Mouse (Mus musculus): ENCODE results near the gene Bmp5.
"Not testable (repeated sequence)": the region's sequence is repeated elsewhere in the genome, so short reads cannot be mapped to it uniquely, and the experiment has no call there.

Gene Bmp5

DNA sequence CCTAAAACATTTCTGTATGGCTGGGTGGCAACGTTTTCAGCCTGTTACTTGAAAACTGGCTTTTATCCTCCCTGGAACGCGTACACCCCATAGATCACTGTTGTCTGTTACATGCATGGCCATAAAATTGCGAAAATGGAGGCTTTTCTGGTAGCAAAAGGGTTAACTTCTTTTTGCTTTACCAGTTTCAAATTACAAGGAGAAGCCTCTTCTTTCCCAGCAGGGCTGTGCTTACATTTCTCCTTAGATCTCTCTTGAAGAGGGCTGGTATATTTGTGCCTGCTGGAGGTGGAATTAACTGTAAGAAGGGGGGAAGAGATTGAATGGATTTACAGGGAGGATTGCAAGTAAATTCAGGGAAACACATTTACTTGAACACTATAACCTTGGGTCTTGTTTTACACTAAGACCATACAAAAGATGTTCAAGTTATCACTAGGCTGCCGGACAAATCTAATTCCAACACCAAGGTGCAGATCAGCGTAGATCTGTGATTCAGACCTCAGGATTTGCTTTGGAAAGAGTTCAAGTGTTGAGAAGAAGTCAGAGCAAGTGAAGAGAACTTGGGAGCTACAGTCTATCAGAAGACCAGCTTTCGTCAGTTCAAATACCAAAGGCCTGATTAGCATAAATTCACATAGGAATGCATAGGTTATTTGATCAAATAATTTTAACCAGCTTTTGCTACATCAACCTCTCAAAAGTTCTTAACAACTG lies at the start of gene Bmp5:
Gene Bmp5, plus strand, starts transcription at position 236 of the 717 bp plus-strand sequence.
- no peak for DNase-seq

- no peak for DNase-seq
These were observed 15.1 kb upstream of the Bmp5 start for GRCm38 (mm10) chr9:75760075-75760474.

DNA sequence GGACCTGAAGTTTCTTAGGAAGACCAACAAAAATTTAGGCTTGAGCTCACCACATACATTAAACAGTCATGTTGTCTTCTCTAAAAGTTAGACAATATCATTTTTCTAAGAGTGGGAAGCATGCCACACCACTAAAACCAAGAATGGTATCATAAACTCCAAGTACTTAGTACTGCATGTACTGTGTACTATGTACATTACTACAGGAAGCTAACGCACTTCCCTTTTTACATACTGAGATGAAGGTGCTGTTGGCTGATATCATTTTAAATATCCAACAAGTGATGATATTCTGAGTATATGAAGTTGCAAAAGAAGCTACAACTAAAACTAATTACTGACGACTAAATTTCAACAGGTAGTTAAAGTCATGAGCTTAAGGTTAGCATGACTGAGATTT lies 13.6 kb upstream of the Bmp5 start:
- no peak for DNase-seq

GRCm38 (mm10) chr9:75762487-75762886 lies 12.7 kb upstream of the Bmp5 start:
- no peak for DNase-seq

GRCm38 (mm10) chr9:75764792-75765191 lies 10.4 kb upstream of the Bmp5 start:
- no peak for DNase-seq

DNA sequence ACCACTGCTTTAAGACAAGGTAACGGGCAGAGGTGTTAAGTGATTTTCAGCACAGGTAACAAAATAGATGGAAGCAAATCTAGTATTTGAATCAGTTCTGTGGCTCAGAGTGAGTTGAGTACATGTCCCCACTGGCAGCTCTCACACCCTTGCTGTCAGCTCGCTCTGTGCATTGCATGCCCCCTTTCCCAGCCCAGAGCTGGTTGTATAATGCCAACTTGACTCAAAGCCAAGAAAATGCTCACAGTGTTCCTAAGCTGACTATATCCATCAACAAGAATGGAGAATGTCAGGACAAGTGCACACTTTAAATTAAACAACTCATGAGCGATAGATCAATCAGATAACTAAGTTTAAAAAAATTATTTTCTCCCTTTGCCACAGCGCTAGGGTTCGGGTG lies 8.6 kb upstream of the Bmp5 start:
- DNase-seq = no peak

DNA sequence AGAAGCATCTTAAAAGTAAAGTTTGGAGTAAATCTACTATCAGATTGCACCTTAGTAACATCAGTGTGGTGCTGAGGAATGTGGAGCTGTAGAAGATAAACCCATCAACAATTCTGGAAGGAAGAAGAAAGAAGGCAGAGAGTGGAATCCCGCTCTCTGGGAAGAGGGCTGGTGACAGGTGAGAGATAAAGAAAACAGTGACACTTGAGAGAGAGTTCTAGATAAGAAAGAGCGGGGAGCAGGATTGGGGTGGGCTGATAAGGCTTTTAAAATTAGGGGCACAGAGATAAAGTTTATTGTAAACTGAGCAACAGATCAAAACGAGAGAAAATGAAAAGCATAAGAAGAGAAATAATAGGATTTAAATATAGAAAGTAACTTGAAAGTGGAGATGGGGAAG lies 6.1 kb upstream of the Bmp5 start:
- DNase-seq = no peak

GRCm38 (mm10) chr9:75776153-75776552 lies 989 bp downstream of the Bmp5 start:
- DNase-seq = no peak

DNA sequence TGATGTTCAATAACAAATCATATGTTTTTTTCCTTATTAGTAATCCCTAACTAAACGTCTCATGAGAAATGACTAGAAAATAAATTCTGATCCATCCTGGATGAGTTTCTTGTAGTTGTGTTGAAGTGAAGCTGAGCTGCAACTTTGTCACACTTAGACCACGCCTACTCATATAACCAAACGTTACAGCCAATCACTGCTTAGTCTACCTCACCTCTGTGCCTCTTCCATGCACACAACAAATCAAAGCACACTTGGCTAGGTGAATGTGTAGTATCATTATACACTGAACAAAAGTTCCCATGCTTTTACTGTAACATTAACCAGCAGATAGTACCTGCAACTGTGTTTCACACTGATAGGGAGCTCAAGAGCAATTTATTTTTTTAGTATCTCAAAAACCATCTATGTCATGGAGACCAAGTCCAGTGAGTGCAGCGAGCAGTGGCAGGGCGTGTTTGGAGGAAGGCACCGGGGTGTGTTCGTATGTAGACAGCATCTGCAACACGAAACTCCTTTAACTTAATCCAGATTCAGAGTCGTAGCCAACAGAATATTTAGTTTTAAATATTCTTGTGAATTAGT lies 3.7 kb downstream of the Bmp5 start:
- DNase-seq = no peak

GRCm38 (mm10) chr9:75780558-75781276 lies 5.6 kb downstream of the Bmp5 start:
- no peak for DNase-seq

DNA sequence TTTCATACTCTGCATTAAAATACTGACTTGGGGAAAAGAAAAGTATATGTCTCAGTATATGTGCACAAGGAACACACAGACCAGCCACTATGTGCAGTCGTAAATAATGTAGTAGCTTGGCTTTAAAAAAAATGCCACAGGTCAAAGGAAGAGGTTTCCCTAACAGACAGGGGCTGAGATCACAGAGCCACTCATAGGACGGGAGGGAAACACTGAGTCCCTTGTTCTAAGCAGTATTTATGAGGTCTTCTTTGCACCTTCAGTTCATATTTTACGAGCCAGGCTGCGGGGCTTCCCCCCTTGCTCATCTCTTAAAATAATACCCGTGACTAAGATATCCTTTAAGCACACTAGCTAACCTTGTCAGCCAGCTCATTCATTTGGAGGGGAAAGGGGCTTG lies 6.4 kb downstream of the Bmp5 start:
- no peak for DNase-seq

- DNase-seq = no peak
These were observed 8.4 kb downstream of the Bmp5 start for GRCm38 (mm10) chr9:75783573-75783972.

DNA sequence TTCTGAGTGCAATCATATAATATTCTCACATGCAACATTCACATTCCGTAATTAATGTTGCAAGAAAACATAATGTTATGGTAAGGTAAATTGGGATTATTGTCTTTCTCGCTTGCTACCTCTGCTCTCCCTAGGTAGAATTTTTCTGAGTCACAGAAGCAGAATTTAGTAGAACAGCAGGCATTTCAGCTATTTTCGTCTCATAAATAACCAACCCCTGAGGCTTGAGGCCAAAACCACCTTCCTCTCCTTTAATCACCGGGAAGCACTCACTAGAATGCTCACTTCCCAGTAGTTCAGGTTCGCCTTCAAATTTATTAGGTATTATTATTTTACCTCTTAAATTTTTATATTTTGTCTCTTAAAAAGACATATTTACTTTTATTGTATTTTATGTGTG lies 10.8 kb downstream of the Bmp5 start:
- no peak for DNase-seq

DNA sequence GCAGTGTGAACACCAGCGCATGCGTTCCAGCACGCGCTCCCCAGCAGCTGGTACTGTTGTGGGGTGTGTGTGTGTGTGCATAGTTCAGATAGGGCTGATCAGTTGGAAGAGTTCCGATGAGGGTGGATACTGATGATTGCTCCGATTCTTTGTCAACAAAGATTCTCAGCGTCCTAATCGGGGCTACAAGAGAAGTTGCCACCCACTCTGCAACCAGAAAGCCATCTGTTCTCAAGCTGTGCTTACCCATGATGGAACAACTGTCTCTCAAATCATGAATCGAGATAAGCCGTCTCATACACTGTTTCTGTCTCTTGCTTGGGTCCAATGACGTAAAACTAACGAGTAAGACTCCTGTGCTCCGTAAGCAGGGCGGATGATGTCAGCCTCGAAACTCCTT lies 12.0 kb downstream of the Bmp5 start:
- no peak for DNase-seq

- no peak for DNase-seq
These were observed 14.8 kb downstream of the Bmp5 start for GRCm38 (mm10) chr9:75789879-75790428.

- no peak for DNase-seq
These were observed 29.8 kb downstream of the Bmp5 start for GRCm38 (mm10) chr9:75804940-75805339.

- not testable (repeated sequence) for DNase-seq
These were observed 33.0 kb downstream of the Bmp5 start for GRCm38 (mm10) chr9:75808179-75808578.

- DNase-seq = no peak
These were observed 33.5 kb downstream of the Bmp5 start for GRCm38 (mm10) chr9:75808659-75809058.

- no peak for DNase-seq
These were observed 40.0 kb downstream of the Bmp5 start for GRCm38 (mm10) chr9:75815161-75815560.

- no peak for DNase-seq
These were observed 43.2 kb downstream of the Bmp5 start for GRCm38 (mm10) chr9:75818400-75818799.

DNA sequence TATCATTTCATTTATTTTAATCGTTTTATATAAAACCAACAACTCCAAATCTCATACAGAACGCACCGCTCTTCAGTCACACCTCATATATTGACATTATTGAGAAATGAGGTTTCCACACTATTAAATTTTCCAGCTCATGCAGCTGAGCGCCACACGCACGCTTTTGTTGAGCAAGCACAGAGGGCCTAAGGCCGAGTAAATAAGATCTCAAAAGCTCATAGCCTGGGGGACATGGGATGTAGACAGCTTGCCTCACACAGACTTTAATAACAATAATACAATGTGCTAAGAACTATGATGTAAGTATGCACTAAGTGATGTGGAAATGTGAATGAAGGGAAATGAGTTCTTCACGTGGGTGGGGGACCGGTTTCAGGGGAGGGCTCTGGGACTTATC lies 57.3 kb downstream of the Bmp5 start:
- no peak for DNase-seq

DNA sequence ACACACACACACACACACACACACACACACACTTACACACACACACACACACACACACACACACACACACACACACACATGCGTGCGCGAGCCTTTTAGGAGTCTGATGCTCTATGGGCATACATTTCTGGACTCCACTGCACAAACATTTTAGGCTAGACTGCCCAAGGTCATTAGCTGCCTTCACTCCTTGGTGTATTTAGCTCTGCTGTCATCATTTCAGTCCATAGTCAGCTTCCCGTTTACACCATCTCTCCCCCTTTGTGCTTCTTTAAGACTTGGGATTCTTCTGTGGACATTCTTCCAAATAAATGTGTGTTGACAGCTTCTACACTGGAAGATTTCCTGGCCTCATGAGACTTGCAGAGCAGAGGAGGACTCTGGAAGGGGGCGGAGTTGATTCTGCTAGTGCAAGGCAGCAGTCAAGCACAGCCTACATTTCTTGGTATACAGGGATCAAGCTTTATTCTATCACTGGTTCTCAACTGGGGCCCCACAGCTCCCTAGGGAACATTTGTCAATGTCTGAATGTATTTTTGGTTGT lies 58.1 kb downstream of the Bmp5 start:
- no peak for DNase-seq

DNA sequence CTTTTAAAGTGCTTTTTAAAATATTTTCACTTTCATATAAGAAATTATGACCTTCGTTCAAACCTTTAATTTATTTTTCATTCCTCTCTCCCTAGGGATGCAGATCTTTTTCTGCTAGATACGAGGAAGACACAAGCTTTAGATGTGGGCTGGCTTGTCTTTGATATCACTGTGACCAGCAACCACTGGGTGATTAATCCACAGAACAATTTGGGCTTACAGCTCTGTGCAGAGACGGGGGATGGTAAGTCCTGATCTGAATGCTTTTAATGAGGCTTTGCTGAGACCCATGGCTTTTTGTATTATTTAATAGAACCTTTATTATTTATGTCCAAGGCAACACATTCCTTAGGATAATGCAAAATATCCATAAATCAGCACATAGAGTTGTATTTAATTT lies 64.3 kb downstream of the Bmp5 start:
- no peak for DNase-seq

DNA sequence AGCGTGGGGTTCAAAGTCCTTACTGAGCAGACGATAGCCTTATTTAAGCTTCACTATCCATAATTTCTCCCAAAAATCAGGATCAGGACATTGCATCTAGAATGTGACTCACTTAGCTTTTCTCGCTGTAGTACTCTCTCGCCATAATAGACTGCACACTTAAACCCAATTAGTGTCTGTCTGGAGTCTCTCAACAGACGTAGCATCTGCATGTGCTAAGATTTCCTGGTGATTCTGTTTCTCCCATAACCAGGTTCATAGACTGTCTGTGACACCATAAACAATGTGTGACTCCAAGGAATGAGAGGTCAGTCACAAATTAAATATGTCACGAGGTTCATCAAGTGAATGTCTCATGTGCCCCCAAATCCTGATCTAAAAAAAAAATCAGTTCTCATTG lies 65.7 kb downstream of the Bmp5 start:
- no peak for DNase-seq
